Mouse (Mus musculus) cerebellum, adult 18-20 months (tissue): ENCODE measurements around the gene Agxt2.

Experiments used
- DNase-seq, 2 experiments: peaks; one replicate each; pipeline ENCODE4 v3.0.0; 2021

The Agxt2 gene

DNA sequence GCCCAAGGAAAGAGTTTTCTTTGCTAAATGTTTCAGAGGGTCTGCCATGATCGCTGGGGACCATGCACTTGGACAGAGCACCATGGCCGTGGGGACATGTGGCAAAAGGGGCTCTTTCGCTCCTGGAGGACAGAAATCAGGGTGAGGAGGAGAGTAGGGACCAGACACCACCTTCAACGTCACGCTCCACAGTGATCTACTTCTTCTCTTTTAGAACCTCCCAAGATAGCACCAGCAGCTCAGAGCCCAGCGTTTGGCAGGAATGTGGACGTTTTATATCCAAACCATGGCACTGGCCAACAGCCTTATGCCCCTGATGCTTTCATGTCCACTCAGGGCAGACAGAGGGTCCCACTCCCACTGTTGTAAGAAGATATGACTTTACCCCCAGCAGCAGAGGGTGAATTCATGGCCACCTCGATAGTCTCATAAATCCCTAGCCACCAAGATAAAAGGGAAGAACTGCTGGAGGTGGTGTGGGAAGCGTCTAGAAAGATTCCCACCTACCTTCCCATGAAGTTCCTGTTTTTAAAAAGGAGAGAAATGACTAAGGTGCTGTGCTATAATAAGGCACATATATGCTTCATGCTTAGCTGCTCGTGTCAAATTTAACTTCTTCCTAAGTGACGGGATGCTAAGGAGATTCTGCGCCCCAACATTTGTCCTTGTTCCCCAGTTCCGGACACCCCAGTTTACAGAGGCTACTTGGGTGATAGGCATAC lies 68.4 kb downstream of the Agxt2 start:
- DNase-seq: no peak

DNA sequence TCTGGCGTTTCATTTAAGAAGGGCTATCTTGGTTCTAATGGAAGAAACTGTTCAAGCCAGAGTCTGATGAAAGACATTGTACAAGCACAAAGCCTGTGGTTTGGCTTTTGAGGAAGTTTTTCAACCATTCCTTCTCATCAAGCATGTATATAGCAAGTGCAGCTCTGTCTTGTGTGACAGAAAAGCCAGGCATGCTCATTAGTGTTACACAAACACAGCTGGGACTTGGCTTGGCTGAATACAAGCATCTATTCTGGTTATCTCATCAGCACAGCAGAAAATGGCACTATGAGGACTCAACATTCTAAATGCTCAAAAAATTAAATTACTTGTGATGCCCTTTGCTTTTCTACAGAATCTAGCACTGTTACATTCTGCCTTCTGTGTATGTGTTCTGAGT lies 78.6 kb downstream of the Agxt2 start:
- DNase-seq: no peak

DNA sequence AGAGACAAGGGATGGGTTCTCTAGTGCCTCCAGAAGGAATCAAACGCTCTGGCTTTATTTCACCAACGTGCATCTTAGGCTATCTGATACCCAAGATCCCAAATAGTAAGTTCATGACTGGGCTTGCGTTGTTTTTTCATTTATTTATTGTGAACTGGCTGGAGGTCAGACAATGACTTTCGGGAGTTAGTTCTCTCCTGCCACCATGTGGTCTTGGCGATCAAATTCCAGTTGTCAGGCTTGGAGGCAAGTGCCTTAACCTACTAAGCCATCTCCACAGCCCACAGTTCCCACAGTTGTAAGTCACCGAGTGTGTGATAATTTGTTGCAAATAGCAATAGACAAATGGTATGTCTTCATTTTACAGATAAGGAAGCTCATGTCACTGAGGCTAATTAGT lies 81.6 kb downstream of the Agxt2 start:
- DNase-seq: no peak

DNA sequence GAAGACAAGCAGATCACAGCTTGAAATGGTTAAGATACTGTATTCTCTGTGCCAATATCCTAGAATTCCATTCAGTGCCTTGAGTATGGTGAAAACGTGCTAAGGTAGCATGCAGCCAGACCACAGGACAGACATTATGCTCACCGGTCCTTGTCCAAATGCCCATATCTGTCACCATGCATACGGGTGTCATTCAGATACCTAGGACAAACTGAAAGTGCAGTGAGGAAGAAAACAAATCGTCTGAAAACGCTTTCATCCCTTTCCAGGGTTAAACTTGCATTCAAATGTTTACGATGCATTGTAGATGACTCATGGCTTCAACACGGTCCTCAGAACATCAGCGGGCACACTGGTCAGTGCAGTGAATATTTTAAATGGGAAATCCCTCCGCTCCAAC lies 83.2 kb downstream of the Agxt2 start:
- DNase-seq: no peak

DNA sequence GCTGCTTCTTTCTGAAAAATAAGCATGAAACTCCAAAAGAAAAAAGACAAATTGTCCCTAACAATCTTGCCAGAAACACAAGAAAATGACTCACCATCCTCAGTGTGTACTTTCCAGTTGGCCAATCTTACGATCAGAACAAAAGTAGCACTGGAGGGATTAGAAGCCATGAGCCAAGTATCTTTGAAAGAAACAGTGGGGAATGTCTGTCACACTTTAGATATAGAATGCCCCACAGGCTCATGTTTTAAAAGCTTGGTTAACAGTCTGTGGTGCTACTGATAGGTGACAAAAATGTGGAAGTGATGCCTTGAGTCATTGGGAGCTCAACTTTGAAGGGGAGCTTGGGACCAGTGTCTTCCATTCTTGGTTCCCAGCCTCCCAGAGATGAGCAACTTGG lies 83.9 kb downstream of the Agxt2 start:
- DNase-seq: no peak

DNA sequence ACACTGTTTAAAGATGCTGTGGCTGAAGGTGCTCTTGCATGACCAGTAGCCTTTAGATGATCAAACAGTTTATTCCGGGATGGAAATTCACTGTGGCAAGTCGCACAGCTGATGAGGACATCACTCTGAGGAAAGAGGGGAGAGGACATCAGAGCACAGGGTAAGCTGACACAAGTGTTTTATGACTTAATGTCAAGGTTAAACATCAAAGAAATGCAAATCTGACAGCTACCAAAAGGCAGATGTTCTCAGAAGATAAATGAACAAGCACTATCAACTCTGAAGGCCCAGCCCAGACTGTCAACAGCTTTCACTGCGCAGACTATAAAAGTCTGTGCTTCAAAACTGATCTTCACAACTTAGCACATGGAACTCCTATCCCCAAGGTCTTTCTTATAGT lies 88.8 kb downstream of the Agxt2 start:
- no peak for DNase-seq
